Comparison of ENCODE assay signal across 9 mouse cellular contexts in the genomic region with DNA sequence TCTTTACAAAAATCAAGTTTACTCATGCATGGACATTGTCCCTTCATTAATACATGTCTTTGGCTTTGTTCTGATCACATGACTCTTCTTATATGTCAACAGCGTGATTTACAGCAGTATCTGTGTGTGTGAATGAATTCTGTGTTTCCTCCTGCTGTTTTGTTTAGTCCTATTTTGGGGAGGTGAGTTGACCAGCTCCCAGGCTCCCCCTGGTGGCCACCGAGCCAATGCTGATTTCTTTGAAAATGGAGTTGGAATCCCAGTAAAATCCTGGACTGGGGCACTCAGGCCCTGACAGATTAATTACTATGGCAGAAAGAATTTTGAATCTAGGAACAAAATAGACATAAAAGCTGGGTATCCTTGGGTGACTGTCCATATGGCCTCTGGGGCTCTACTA. TPM values are rescaled to one million over a fixed set of nuclear protein-coding genes. Genes with fewer than 3 reads are reported as not detected.
DNase-seq lines count a peak whose midpoint lies in the region; ATAC-seq and TF ChIP-seq lines count a peak whose summit lies in the region.
"Had no signal": no experiment of that assay in that cellular context is flagged by ENCODE, and none has a peak within 500 bp of the region (broad histone marks: within the 10 kb centered on the region; RNA-seq: fewer than 3 reads in every experiment).

No protein-coding gene starts in this region.

- no peak overlapping the region for H3K9ac ChIP-seq in ES-E14 (ENCODE audit: insufficient read depth, low read depth, low read length, poor library complexity, severe bottlenecking)
- no peak overlapping the region for H3K9ac ChIP-seq in liver, embryonic 11.5 days (ENCODE audit: low read depth, low read length)

- no peaks in the 10 kb centered on the region for H3K36me3 ChIP-seq in ES-E14 (ENCODE audit: control insufficient read depth, insufficient read depth, low read length, poor library complexity, severe bottlenecking)
- H3K36me3 ChIP-seq in liver, embryonic 11.5 days (ENCODE audit: control insufficient read depth, insufficient read depth, low read length): no peaks in the 10 kb centered on the region

- DNase-seq in 3T3-L1 (ENCODE audit: low read depth, low spot score): peak; percentile 81
- DNase-seq in ES-E14 (ENCODE audit: low read depth, low spot score): peak; percentile 58
- peak; percentile 86 to 91 for DNase-seq in cerebellum, adult 18-20 months
- peak; percentile 67 to 69 for DNase-seq in gastrocnemius, adult 8-10 months (ENCODE audit: low spot score in 2 of 2)
- DNase-seq in kidney, adult 8-10 months: peak; percentile 51 to 86
- DNase-seq in liver, embryonic 11.5 days (ENCODE audit: low spot score): peak; percentile 68
- DNase-seq in retina, embryonic 14.5 days (ENCODE audit: low spot score): peak; percentile 83
- DNase-seq in urinary bladder, postnatal 14 days (ENCODE audit: low spot score): peak; percentile 86

- H3K27ac ChIP-seq in ES-E14 (ENCODE audit: insufficient read depth, low read depth, low read length, poor library complexity, severe bottlenecking): no peak overlapping the region
- no peak overlapping the region for H3K27ac ChIP-seq in liver, embryonic 11.5 days (ENCODE audit: low read depth, low read length)

- H3K4me1 ChIP-seq in ES-E14 (ENCODE audit: control insufficient read depth in 2 of 2, insufficient read depth in 2 of 2, low read length in 2 of 2, poor library complexity in 1 of 2): no peaks in the 10 kb centered on the region
- H3K4me1 ChIP-seq in liver, embryonic 11.5 days (replicated peaks; ENCODE audit: control insufficient read depth, insufficient read depth, low read length): no peaks in the 10 kb centered on the region

- in situ Hi-C loops in ES-E14 (cut with MboI; ENCODE audit: low sequenced_read_pairs in 2 of 2, unreplicated experiment in 2 of 2): no loop called here

- ATAC-seq in liver, embryonic 11.5 days (replicated peaks; ENCODE audit: low FRiP score): no peak

- H3K4me2 ChIP-seq in liver, embryonic 11.5 days: no peak overlapping the region

- H3K9me3 ChIP-seq in ES-E14 (ENCODE audit: control insufficient read depth, insufficient read depth, low read depth, low read length): no peaks in the 10 kb centered on the region
- H3K9me3 ChIP-seq in liver, embryonic 11.5 days (ENCODE audit: control insufficient read depth, low read length): no peaks in the 10 kb centered on the region

- peaks cover 5% of the 10 kb centered on the region; the same call in 1 of the 2 replicates for H3K27me3 ChIP-seq in liver, embryonic 11.5 days (replicated peaks; ENCODE audit: control insufficient read depth, insufficient read depth, low read length)

- no peak overlapping the region for H3K4me3 ChIP-seq in ES-E14 (ENCODE audit: insufficient read depth in 1 of 2, low read depth in 1 of 2, low read length in 2 of 2, poor library complexity in 1 of 2, severe bottlenecking in 1 of 2)
- no peak overlapping the region for H3K4me3 ChIP-seq in liver, embryonic 11.5 days (ENCODE audit: low read depth, low read length)

- 4% methylated on average over 2 of the region's 2 CpGs for WGBS in liver, embryonic 11.5 days

TF ChIP-seq in ES-E14, 5 proteins besides CTCF, POLR2A, EP300 and RAD21:
- TF ChIP-seq CHD2 (IDR thresholded peaks at IDR 0.05; ENCODE audit: low read depth, low read length) (0 out of 2 replicates have a peak, but pooled peaks have one; percentile 13), MAFK (IDR thresholded peaks at IDR 0.05; ENCODE audit: insufficient read depth, low read depth, low read length) (no peak), ZC3H11A (IDR thresholded peaks at IDR 0.05; ENCODE audit: borderline replicate concordance, low read depth, low read length) (peak; percentile 74), ZNF384 (IDR thresholded peaks at IDR 0.05; ENCODE audit: low read depth, low read length) (no peak), HCFC1 (IDR thresholded peaks at IDR 0.05; ENCODE audit: borderline replicate concordance, insufficient read depth, low read length) (no peak)

RNA-seq across cellular contexts. Expression of a gene that starts 1.8 kb away (rescaled TPM):
- total RNA-seq in ES-E14 (2012; rRNA removed): not detected in 2 replicates
- total RNA-seq in gastrocnemius, adult 8-10 months (2022): not detected
- polyA plus RNA-seq in liver, embryonic 11.5 days (2014; fragmentation: Nextera tagmentation; extraction: Ambion mirVana): not detected in 2 replicates
- polyA plus RNA-seq: stomach, embryonic 16.5 days had no signal

RNA-seq across cellular contexts. Expression of a gene that starts 11.2 kb away (rescaled TPM):
- not detected in 2 replicates for total RNA-seq in ES-E14 (2012; rRNA removed)
- total RNA-seq in gastrocnemius, adult 8-10 months (2022): not detected
- not detected in 2 replicates for polyA plus RNA-seq in liver, embryonic 11.5 days (2014; fragmentation: Nextera tagmentation; extraction: Ambion mirVana)
- polyA plus RNA-seq: stomach, embryonic 16.5 days had no signal

RNA-seq across cellular contexts. Expression of a gene that starts 15.2 kb away (rescaled TPM):
- total RNA-seq in ES-E14 (2012; rRNA removed): 0.26 and 0.36 TPM in 2 replicates
- total RNA-seq in gastrocnemius, adult 8-10 months (2022): 1 to 10 TPM in 3 of 4 experiments, under 1 TPM in 1; 0.73 to 2.9 (median 1.7) TPM
- 0.25 and 0.45 TPM in 2 replicates for polyA plus RNA-seq in liver, embryonic 11.5 days (2014; fragmentation: Nextera tagmentation; extraction: Ambion mirVana)

RNA-seq across cellular contexts. Expression of a gene that starts 18.0 kb away (rescaled TPM):
- total RNA-seq in ES-E14 (2012; rRNA removed): 0.62 and 3.2 TPM in 2 replicates
- 1 to 10 TPM in 1 of 4 experiments, under 1 TPM in 3; 0.77 to 1.5 (median 0.91) TPM for total RNA-seq in gastrocnemius, adult 8-10 months (2022)
- polyA plus RNA-seq in liver, embryonic 11.5 days (2014; fragmentation: Nextera tagmentation; extraction: Ambion mirVana): 0.13 TPM in 1 of 2 replicates, not detected in the other

RNA-seq across cellular contexts. Expression of a gene that starts 42.9 kb away (rescaled TPM):
- total RNA-seq in ES-E14 (2012; rRNA removed): 9.3 and 13.3 TPM in 2 replicates
- under 1 TPM in 3 of 4 experiments, not detected in 1; 0.07 to 0.12 (median 0.11) TPM for total RNA-seq in gastrocnemius, adult 8-10 months (2022)
- 2.2 and 2.3 TPM in 2 replicates for polyA plus RNA-seq in liver, embryonic 11.5 days (2014; fragmentation: Nextera tagmentation; extraction: Ambion mirVana)
